Mouse (Mus musculus) ES-E14 (cell line): Measurements from ENCODE around the gene Mad1l1.

Experiments used
- CHD2 ChIP-seq: IDR thresholded peaks from 2 replicates; pipeline ENCODE4 v1.6.1; 2014; ENCODE audit warnings: mild to moderate bottlenecking, low read depth, low read length, inconsistent platforms
- ZNF384 ChIP-seq: IDR thresholded peaks from 2 replicates; pipeline ENCODE4 v1.6.1; 2012; ENCODE audit warnings: low read depth, low read length, inconsistent platforms

GRCm38 (mm10) chr5:140240235-140240634 is 81.1 kb downstream of the Mad1l1 start:
- TF ChIP-seq CHD2 (no peak), ZNF384 (no peak)
